Mouse (Mus musculus) lung, adult 2 months (tissue): Measurements from ENCODE around the gene Zdhhc21.

ENCODE experiments used
- CTCF ChIP-seq: fragments of 200-500 bp; IDR thresholded peaks from 2 replicates; pipeline ENCODE4 v1.5.1; 2011; ENCODE audit warnings: mild to moderate bottlenecking, low read length, control low read depth; ENCODE audit not compliant: insufficient read depth
- POLR2A ChIP-seq: fragments of 200-500 bp; IDR thresholded peaks from 2 replicates; pipeline ENCODE4 v1.6.1; 2011; ENCODE audit warnings: low read depth, mild to moderate bottlenecking, control low read depth, low read length, borderline replicate concordance; ENCODE audit errors: extremely low read depth

DNA sequence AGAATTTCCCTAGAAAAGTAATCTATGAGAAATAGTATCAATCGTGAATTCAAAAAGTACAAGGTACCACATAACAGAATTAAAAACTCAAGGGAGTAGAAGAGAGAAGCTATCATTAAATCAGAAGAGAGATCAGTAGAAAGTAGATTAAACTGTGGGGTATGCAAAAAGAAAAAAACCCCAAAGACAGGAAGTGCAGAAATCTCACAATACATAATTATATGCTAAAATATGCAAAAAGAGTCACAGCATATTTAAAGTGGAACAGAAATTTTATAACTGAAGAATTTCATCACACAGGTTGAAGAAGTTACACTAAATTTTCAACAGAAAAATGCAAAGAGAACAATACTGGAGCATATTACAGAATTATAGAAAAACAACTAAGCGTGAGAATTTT lies 28.6 kb downstream of the Zdhhc21 start:
- TF ChIP-seq CTCF (no peak), POLR2A (no peak)
